Mouse (Mus musculus): ENCODE results near the gene Best2. TPM values are rescaled to one million over a fixed set of nuclear protein-coding genes. Genes with fewer than 3 reads are reported as not detected.
A peak's percentile ranks its signal among the peaks of the same experiment; 100 is the strongest.

The Best2 gene
- polyA plus RNA-seq, 2 experiments, result not detected

GRCm38 (mm10) chr8:84969241-84970134 is 44.8 kb downstream of the Best2 start, which contains the start of the genes Gm49661, Prdx2 and Rnaseh2a:
Gene Gm49661 (minus strand): TSS chr8:84969433.
Gene Prdx2 (plus strand): TSS chr8:84969587.
Gene Rnaseh2a (minus strand): TSS chr8:84969767.
- no peaks in the 10 kb centered on the region for H3K27me3 ChIP-seq (ENCODE audit: control insufficient read depth, insufficient read depth, low read length)
- H3K4me3 ChIP-seq (ENCODE audit: insufficient read depth in 1 of 2, low read depth in 2 of 2, low read length in 2 of 2), result peak within 1 kb of the TSS; percentile 89 to 94
- no peaks in the 10 kb centered on the region for H3K9me3 ChIP-seq (ENCODE audit: control insufficient read depth, low read length)
- under 1% methylated on average over 56 of the region's 56 CpGs for WGBS (ENCODE audit: insufficient replicate concordance)
- peaks cover 44% of the 10 kb centered on the region for H3K36me3 ChIP-seq (replicated peaks; ENCODE audit: control insufficient read depth, insufficient read depth, low read depth)
- DNase-seq (ENCODE audit: low read depth in 3 of 3, low spot score in 3 of 3), result peak in 2 of 3 experiments; percentile 74 to 79
- H3K4me2 ChIP-seq (ENCODE audit: low read depth), result peak within 1 kb of the TSS; percentile 95
- peak within 1 kb of the TSS; percentile 92 for H3K9ac ChIP-seq (replicated peaks)
- TF ChIP-seq CTCF (IDR thresholded peaks at IDR 0.05; ENCODE audit: low read depth), result 0 out of 2 replicates have a peak, but pooled peaks have one; percentile 2
- TF ChIP-seq EP300 (IDR thresholded peaks at IDR 0.05; ENCODE audit: low read depth), result peak; percentile 52
- ATAC-seq (ENCODE audit: insufficient read depth), result peak; percentile 69
- H3K27ac ChIP-seq, result peak within 1 kb of the TSS; percentile 97
- H3K4me1 ChIP-seq (replicated peaks; ENCODE audit: control insufficient read depth in 2 of 2, insufficient read depth in 2 of 2, low read length in 1 of 2), result peaks cover 51 to 59% of the 10 kb centered on the region in 2 experiments

GRCm38 (mm10) chr8:84968650-84969049 is 45.7 kb downstream of the Best2 start:
- Histone ChIP-seq H3K27me3 (ENCODE audit: control insufficient read depth, insufficient read depth, low read length) (no peaks in the 10 kb centered on the region), H3K4me3 (ENCODE audit: insufficient read depth in 1 of 2, low read depth in 2 of 2, low read length in 2 of 2) (peak overlapping the region; percentile 89 to 94), H3K9me3 (ENCODE audit: control insufficient read depth, low read length) (no peaks in the 10 kb centered on the region), H3K4me1 (replicated peaks; ENCODE audit: control insufficient read depth in 2 of 2, insufficient read depth in 2 of 2, low read length in 1 of 2) (peaks cover 49 to 56% of the 10 kb centered on the region in 2 experiments), H3K4me2 (ENCODE audit: low read depth) (peak overlapping the region; percentile 95), H3K36me3 (replicated peaks; ENCODE audit: control insufficient read depth, insufficient read depth, low read depth) (peaks cover 35% of the 10 kb centered on the region), H3K27ac (peak overlapping the region; percentile 97), H3K9ac (replicated peaks) (peak overlapping the region; percentile 92)
- WGBS (ENCODE audit: insufficient replicate concordance), result 13% methylated on average over 2 of the region's 2 CpGs
- DNase-seq (ENCODE audit: low read depth in 3 of 3, low spot score in 3 of 3) (no peak), ATAC-seq (ENCODE audit: insufficient read depth) (no peak)
- TF ChIP-seq CTCF (IDR thresholded peaks at IDR 0.05; ENCODE audit: low read depth) (no peak), EP300 (IDR thresholded peaks at IDR 0.05; ENCODE audit: low read depth) (no peak)

- Histone ChIP-seq H3K4me1 (replicated peaks; ENCODE audit: control insufficient read depth in 2 of 2, insufficient read depth in 2 of 2, low read length in 1 of 2) (peaks cover 39 to 48% of the 10 kb centered on the region in 2 experiments), H3K27me3 (ENCODE audit: control insufficient read depth, insufficient read depth, low read length) (no peaks in the 10 kb centered on the region), H3K36me3 (replicated peaks; ENCODE audit: control insufficient read depth, insufficient read depth, low read depth) (peaks cover 30% of the 10 kb centered on the region), H3K9me3 (ENCODE audit: control insufficient read depth, low read length) (no peaks in the 10 kb centered on the region), H3K9ac (replicated peaks) (peak overlapping the region; percentile 92), H3K4me3 (ENCODE audit: insufficient read depth in 1 of 2, low read depth in 2 of 2, low read length in 2 of 2) (peak overlapping the region in 1 of 2 experiments; percentile 89; a peak in 2 of 4 replicates), H3K4me2 (ENCODE audit: low read depth) (peak overlapping the region; percentile 95), H3K27ac (peak overlapping the region; percentile 97)
- TF ChIP-seq EP300 (IDR thresholded peaks at IDR 0.05; ENCODE audit: low read depth) (no peak), CTCF (IDR thresholded peaks at IDR 0.05; ENCODE audit: low read depth) (no peak)
- no peak for DNase-seq (ENCODE audit: low read depth in 3 of 3, low spot score in 3 of 3)
- 81% methylated on average over 13 of the region's 13 CpGs for WGBS (ENCODE audit: insufficient replicate concordance)
- ATAC-seq (ENCODE audit: insufficient read depth), result no peak
Observed at GRCm38 (mm10) chr8:84967532-84968304, 46.6 kb downstream of the Best2 start.

GRCm38 (mm10) chr8:84966603-84967002 is 47.7 kb downstream of the Best2 start:
- H3K4me2 ChIP-seq (ENCODE audit: low read depth), result peak overlapping the region; percentile 95
- ATAC-seq (ENCODE audit: insufficient read depth) (no peak), DNase-seq (ENCODE audit: low read depth in 3 of 3, low spot score in 3 of 3) (no peak)
- peak overlapping the region; percentile 63 for H3K9ac ChIP-seq (replicated peaks)
- peaks cover 28 to 40% of the 10 kb centered on the region in 2 experiments for H3K4me1 ChIP-seq (replicated peaks; ENCODE audit: control insufficient read depth in 2 of 2, insufficient read depth in 2 of 2, low read length in 1 of 2)
- H3K4me3 ChIP-seq (ENCODE audit: insufficient read depth in 1 of 2, low read depth in 2 of 2, low read length in 2 of 2), result peak overlapping the region; percentile 14 to 91
- H3K27me3 ChIP-seq (ENCODE audit: control insufficient read depth, insufficient read depth, low read length), result no peaks in the 10 kb centered on the region
- peak overlapping the region; percentile 88 for H3K27ac ChIP-seq
- TF ChIP-seq EP300 (IDR thresholded peaks at IDR 0.05; ENCODE audit: low read depth) (no peak), CTCF (IDR thresholded peaks at IDR 0.05; ENCODE audit: low read depth) (no peak)
- H3K36me3 ChIP-seq (replicated peaks; ENCODE audit: control insufficient read depth, insufficient read depth, low read depth), result peaks cover 29% of the 10 kb centered on the region
- H3K9me3 ChIP-seq (ENCODE audit: control insufficient read depth, low read length), result no peaks in the 10 kb centered on the region
- WGBS (ENCODE audit: insufficient replicate concordance), result 16% methylated on average over 3 of the region's 3 CpGs

Data from liver, embryonic 14.5 days (tissue).